Mouse (Mus musculus) G1E (cell line): ENCODE results near the gene Pex3. TPM values are rescaled to one million over a fixed set of nuclear protein-coding genes. Genes with fewer than 3 reads are reported as not detected.

Source experiments
- ATAC-seq: 2 replicates; pipeline ENCODE4 v1.8.0; 2016; ENCODE audit warnings: mild to moderate bottlenecking; ENCODE audit not compliant: insufficient number of reproducible peaks, poor library complexity, low FRiP score, severe bottlenecking; ENCODE audit errors: extremely low read depth
- DNase-seq: peaks from one replicate; pipeline ENCODE4 v3.0.0; 2012; ENCODE audit warnings: low spot score
- H3K27me3 ChIP-seq: 2 replicates; pipeline ENCODE4 v1.6.1; 2012; ENCODE audit warnings: mild to moderate bottlenecking, low read length, inconsistent platforms; ENCODE audit not compliant: insufficient read depth
- H3K36me3 ChIP-seq: replicated peaks from 2 replicates; pipeline ENCODE3; 2012; ENCODE audit warnings: mild to moderate bottlenecking, inconsistent platforms
- H3K4me1 ChIP-seq: 2 replicates; pipeline ENCODE4 v1.6.1; 2012; ENCODE audit warnings: low read depth, low read length, inconsistent platforms, mixed read lengths; ENCODE audit not compliant: insufficient read depth
- H3K4me3 ChIP-seq: 2 replicates; pipeline ENCODE4 v1.5.1; 2012; ENCODE audit warnings: low read depth, mild to moderate bottlenecking, inconsistent platforms, low read length, moderate library complexity, mixed read lengths
- H3K9me3 ChIP-seq: replicated peaks from 2 replicates; pipeline ENCODE4 v1.6.1; 2012; ENCODE audit warnings: inconsistent platforms
- CTCF ChIP-seq: IDR thresholded peaks from 2 replicates; pipeline ENCODE4 v1.5.1; 2012; ENCODE audit warnings: low read depth, low read length, inconsistent platforms, mixed read lengths
- GATA1 ChIP-seq: IDR thresholded peaks from 2 replicates; pipeline ENCODE4 v1.6.1; 2012; ENCODE audit warnings: borderline replicate concordance, low read length, inconsistent platforms, mixed read lengths
- GATA2 ChIP-seq: IDR thresholded peaks from 2 replicates; pipeline ENCODE4 v1.6.1; 2012; ENCODE audit warnings: low read depth, low read length, inconsistent platforms, borderline replicate concordance
- POLR2AphosphoS5 ChIP-seq: IDR thresholded peaks from 2 replicates; pipeline ENCODE4 v1.6.1; 2012; ENCODE audit warnings: low read depth, low read length, inconsistent platforms; ENCODE audit not compliant: insufficient replicate concordance
- TAL1 ChIP-seq: conservative IDR thresholded peaks from 2 replicates; pipeline ENCODE4 v1.6.1; 2012; ENCODE audit warnings: low read depth, low read length, inconsistent platforms, mixed read lengths
- polyA plus RNA-seq: library from polyadenylated mRNA; stranded (reverse); fragments of >175 nt; gene quantifications from 2 replicates; pipeline ENCODE4 v1.2.3, GENCODE M21; 2012
- total RNA-seq, 2 experiments: library from RNA; stranded (forward) in 1 of 2; stranded (reverse) in 1 of 2; fragments of 200-1000 nt in 1 of 2; fragments of >200 nt in 1 of 2; fragmentation: Nextera tagmentation in 1 of 2; gene quantifications; 2 replicates each; pipeline ENCODE4 v1.2.3; 2014 to 2017

Gene Pex3
- total and polyA plus RNA-seq, 3 experiments, result 8.1 to 25.1 (median 17.3) TPM

- H3K27me3 ChIP-seq, result no peaks in the 10 kb centered on the region
- H3K9me3 ChIP-seq, result no peaks in the 10 kb centered on the region
- no peak for TF ChIP-seq CTCF
- no peak for TF ChIP-seq GATA1
- TF ChIP-seq GATA2, result no peak
- no peak for TF ChIP-seq TAL1
- no peak for TF ChIP-seq POLR2AphosphoS5
- H3K4me1 ChIP-seq, result no peaks in the 10 kb centered on the region
- H3K4me3 ChIP-seq, result no peak overlapping the region
- DNase-seq (no peak), ATAC-seq (no peak)
- H3K36me3 ChIP-seq, result no peaks in the 10 kb centered on the region
These were observed 58.8 kb downstream of the Pex3 start for GRCm38 (mm10) chr10:13493978-13494686.

- H3K27me3 ChIP-seq, result no peaks in the 10 kb centered on the region
- H3K4me3 ChIP-seq, result no peak overlapping the region
- TF ChIP-seq GATA2 (no peak), TAL1 (no peak), GATA1 (no peak), POLR2AphosphoS5 (no peak), CTCF (no peak)
- no peaks in the 10 kb centered on the region for H3K9me3 ChIP-seq
- H3K36me3 ChIP-seq, result no peaks in the 10 kb centered on the region
- ATAC-seq (no peak), DNase-seq (no peak)
- H3K4me1 ChIP-seq, result no peaks in the 10 kb centered on the region
These were observed 63.3 kb downstream of the Pex3 start for GRCm38 (mm10) chr10:13489671-13490070.

DNA sequence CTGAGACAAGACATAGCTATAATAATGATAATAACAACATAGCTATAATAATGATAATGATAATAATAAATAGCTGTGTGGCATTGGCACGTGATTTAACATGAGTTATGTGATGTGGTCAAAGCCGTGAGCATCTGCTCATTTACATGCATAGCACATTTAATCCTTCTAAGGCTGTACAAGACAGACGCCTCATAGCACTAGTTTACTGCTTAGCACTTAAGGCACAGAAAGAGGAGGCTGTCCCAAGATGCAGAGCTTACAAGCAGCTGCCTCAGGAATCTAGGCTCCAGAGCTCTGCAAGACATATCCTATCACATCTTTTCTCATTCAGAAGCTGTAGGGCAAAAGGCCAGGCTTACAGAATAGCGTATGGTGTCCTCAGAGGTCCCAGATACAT lies 67.0 kb downstream of the Pex3 start:
- ATAC-seq (no peak), DNase-seq (no peak)
- Histone ChIP-seq H3K9me3 (no peaks in the 10 kb centered on the region), H3K27me3 (no peaks in the 10 kb centered on the region), H3K4me3 (no peak overlapping the region), H3K4me1 (no peaks in the 10 kb centered on the region), H3K36me3 (no peaks in the 10 kb centered on the region)
- no peak for TF ChIP-seq GATA2
- no peak for TF ChIP-seq CTCF
- no peak for TF ChIP-seq GATA1
- no peak for TF ChIP-seq POLR2AphosphoS5
- TF ChIP-seq TAL1, result no peak

DNA sequence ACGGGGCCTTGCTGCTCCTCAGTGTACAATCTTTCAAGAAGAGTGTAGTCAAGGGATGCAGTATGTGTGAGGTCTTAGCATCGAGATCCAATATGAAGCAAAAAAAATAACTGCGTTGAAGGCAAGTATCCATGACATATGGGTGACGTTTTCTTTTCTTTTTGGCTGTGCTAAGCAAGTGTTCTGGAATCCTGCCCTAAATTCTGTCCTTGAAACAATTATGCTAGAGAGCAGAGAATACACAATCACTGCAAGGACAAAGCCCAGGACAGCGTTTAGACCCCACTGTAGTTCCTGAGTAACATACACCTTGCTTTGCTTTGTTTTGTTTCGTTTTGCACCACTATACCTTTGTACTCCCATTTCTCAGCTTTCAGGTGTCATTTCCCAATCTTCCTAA lies 73.6 kb downstream of the Pex3 start:
- DNase-seq (no peak), ATAC-seq (no peak)
- Histone ChIP-seq H3K9me3 (no peaks in the 10 kb centered on the region), H3K4me1 (no peaks in the 10 kb centered on the region), H3K27me3 (peaks cover 4% of the 10 kb centered on the region; the same call in 1 of the 2 replicates), H3K36me3 (no peaks in the 10 kb centered on the region), H3K4me3 (no peak overlapping the region)
- TF ChIP-seq POLR2AphosphoS5, result no peak
- no peak for TF ChIP-seq TAL1
- no peak for TF ChIP-seq CTCF
- TF ChIP-seq GATA1, result no peak
- TF ChIP-seq GATA2, result no peak

DNA sequence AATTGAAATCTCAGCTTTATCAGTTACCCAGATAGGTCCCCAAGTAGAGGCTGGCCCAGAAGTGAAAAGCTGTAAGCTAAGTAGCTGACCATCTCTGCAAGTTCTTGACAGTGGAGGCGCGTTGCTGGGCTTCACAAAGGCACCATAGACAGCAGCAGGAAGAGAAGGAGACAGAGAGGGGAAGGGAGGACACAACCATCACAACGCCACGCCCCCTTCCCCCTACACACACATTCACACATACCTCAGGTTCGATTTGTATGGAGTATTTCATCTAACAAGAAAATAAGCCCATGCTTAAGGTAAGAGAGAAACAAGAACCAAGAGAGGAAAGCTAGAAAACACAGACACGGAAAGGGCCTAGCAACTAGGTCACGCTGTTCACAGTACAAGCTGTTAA lies 77.8 kb downstream of the Pex3 start:
- Histone ChIP-seq H3K4me1 (no peaks in the 10 kb centered on the region), H3K4me3 (no peak overlapping the region), H3K9me3 (no peaks in the 10 kb centered on the region), H3K27me3 (peaks cover 12% of the 10 kb centered on the region), H3K36me3 (no peaks in the 10 kb centered on the region)
- DNase-seq (no peak), ATAC-seq (no peak)
- no peak for TF ChIP-seq TAL1
- TF ChIP-seq GATA1, result no peak

DNA sequence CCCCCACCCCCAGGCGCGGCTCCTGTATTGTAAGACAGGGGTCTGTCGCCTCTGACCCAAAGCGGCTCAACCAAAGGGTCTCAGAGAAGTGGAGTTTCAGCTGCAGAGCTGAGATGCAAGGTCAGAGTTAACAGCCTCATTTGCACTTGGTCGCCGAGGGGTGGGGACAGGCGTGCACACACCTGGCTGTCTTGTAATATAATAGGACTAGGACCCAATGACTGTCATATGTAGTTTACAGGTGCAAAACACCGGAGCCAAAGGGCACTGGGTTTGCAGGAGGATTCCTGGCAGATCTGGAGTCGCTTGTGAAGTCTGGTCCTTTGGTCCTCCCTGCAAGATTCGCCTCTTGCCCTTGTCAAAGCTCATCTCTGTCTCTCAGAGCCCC lies 78.4 kb downstream of the Pex3 start:
- peaks cover 12% of the 10 kb centered on the region for H3K27me3 ChIP-seq
- H3K36me3 ChIP-seq, result no peaks in the 10 kb centered on the region
- no peaks in the 10 kb centered on the region for H3K9me3 ChIP-seq
- no peak for ATAC-seq
- DNase-seq, result no peak
- TF ChIP-seq TAL1 (no peak), POLR2AphosphoS5 (no peak), GATA1 (no peak), CTCF (no peak), GATA2 (no peak)
- H3K4me1 ChIP-seq, result no peaks in the 10 kb centered on the region
- no peak overlapping the region for H3K4me3 ChIP-seq

Other genes with a start within 250 kb of the Pex3 start
- not detected in 2 replicates for gene Phactr2, start 78.7 kb downstream of the Pex3 start, total RNA-seq (2014; fragmentation: Nextera tagmentation)
- gene Phactr2, start 78.7 kb downstream of the Pex3 start, total RNA-seq (2017), result 0.17 and 0.33 TPM in 2 replicates
- not detected in 2 replicates for gene Phactr2, start 78.7 kb downstream of the Pex3 start, polyA plus RNA-seq
- not detected in 2 replicates for gene Fuca2, start 53.6 kb downstream of the Pex3 start, total RNA-seq (2014; fragmentation: Nextera tagmentation)
- 0.29 and 2.3 TPM in 2 replicates for gene Fuca2, start 53.6 kb downstream of the Pex3 start, total RNA-seq (2017)
- gene Fuca2, start 53.6 kb downstream of the Pex3 start, polyA plus RNA-seq, result not detected in 2 replicates
- 20.7 and 30.6 TPM in 2 replicates for gene Adat2, start 248 bp downstream of the Pex3 start, total RNA-seq (2014; fragmentation: Nextera tagmentation)
- gene Adat2, start 248 bp downstream of the Pex3 start, total RNA-seq (2017), result 9.1 and 11.9 TPM in 2 replicates
- 4.8 and 5.2 TPM in 2 replicates for gene Adat2, start 248 bp downstream of the Pex3 start, polyA plus RNA-seq